Mouse (Mus musculus) MEL (cell line): ENCODE results near the gene Gm38394.

Experiments
- CTCF ChIP-seq, 3 experiments: IDR thresholded peaks in 2 of 3; conservative IDR thresholded peaks in 1 of 3; 2 replicates each; pipeline ENCODE4 v1.5.1; 2011 to 2012; ENCODE audit warnings: low read length in 3 of 3, low read depth in 2 of 3, mild to moderate bottlenecking in 2 of 3, improper control_type of control experiment in 1 of 3, inconsistent platforms in 1 of 3, mixed read lengths in 1 of 3, moderate library complexity in 1 of 3; ENCODE audit not compliant: control insufficient read depth in 1 of 3, insufficient read depth in 1 of 3, poor library complexity in 1 of 3, severe bottlenecking in 1 of 3
- MXI1 ChIP-seq: IDR thresholded peaks from 2 replicates; pipeline ENCODE4 v1.6.1; 2011; ENCODE audit warnings: mild to moderate bottlenecking, low read depth, low read length, improper control_type of control experiment
- MYB ChIP-seq: IDR thresholded peaks from 2 replicates; pipeline ENCODE4 v1.6.1; 2011; ENCODE audit warnings: mild to moderate bottlenecking, low read depth, low read length, improper control_type of control experiment

DNA sequence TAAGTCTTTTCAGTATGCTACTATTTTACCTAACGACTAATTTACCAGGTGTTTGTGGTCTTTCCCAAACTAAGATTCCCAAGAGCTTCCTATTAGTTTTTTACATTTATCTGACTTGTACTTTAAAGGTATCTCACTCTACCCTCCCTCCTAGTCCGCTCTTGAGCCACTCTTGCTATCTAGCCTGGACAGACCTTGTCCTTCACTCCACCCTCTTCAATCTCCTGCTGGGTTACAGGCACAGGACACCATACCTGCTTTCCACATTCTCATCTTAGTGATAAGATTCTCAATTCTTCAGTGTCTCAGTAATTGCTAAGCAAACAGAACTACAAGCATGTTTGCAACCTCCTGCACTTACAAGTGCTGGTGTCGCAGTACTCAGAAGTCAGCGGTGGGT, 57.9 kb downstream of the Gm38394 start:
- TF ChIP-seq CTCF (IDR thresholded peaks at IDR 0.05 in 2 of 3, conservative IDR thresholded peaks at IDR 0.05 in 1 of 3; ENCODE audit: control insufficient read depth in 1 of 3, insufficient read depth in 1 of 3, low read depth in 2 of 3, low read length in 3 of 3, poor library complexity in 1 of 3, severe bottlenecking in 1 of 3) (no peak), MXI1 (no peak), MYB (no peak)
